Mouse (Mus musculus): ENCODE measurements at regions not wholly inside any gene's neighbourhood (a gene's known extent, or its start where the extent isn't known, plus 50 kb on each side); places are given as distances from the start of the nearest gene placed in this dataset.

- DNase-seq = no peak
- TF ChIP-seq EP300 (IDR thresholded peaks at IDR 0.05; ENCODE audit: low read depth) (no peak), CTCF (IDR thresholded peaks at IDR 0.05; ENCODE audit: low read depth) (no peak)
- no peak overlapping the region for H3K4me3 ChIP-seq (ENCODE audit: low read depth, low read length)
- no peak overlapping the region for H3K27ac ChIP-seq (ENCODE audit: low read depth)
- no peak for ATAC-seq
- no peak overlapping the region for H3K4me2 ChIP-seq (ENCODE audit: low read depth, low read length)
- H3K9me3 ChIP-seq (ENCODE audit: low read length) = no peaks in the 10 kb centered on the region
- no peaks in the 10 kb centered on the region for H3K4me1 ChIP-seq (ENCODE audit: insufficient read depth)
- H3K36me3 ChIP-seq (replicated peaks; ENCODE audit: insufficient read depth, low read length) = no peaks in the 10 kb centered on the region
- 74% methylated on average over 4 of the region's 6 CpGs for WGBS (ENCODE audit: insufficient replicate concordance)
- no peaks in the 10 kb centered on the region for H3K27me3 ChIP-seq (ENCODE audit: insufficient read depth, low read length)
- H3K9ac ChIP-seq (replicated peaks) = no peak overlapping the region
Measured at GRCm38 (mm10) chr11:8082811-8083210, 581.5 kb downstream of the Tns3 start.

DNA sequence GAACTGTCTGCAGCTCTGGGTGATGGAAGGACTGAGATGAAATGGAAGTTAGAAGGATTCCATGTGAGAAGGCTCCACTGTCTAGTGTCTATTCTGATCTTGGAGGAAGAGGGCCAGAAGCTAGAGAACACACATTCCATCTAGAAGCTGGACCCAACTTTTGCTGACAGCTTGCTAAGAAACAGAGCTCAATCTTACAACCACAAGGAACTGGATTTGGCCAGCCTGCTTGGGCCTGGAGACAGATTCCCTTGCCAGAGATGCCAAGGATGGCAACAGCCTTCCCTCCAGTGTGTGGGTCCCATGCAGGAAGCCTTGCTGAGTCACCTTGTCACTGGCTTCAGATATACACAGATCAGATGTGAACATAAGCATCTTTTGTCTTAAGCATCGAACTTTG lies 591.0 kb downstream of the Tns3 start:
- Histone ChIP-seq H3K4me3 (ENCODE audit: low read depth, low read length) (no peak overlapping the region), H3K27me3 (ENCODE audit: insufficient read depth, low read length) (no peaks in the 10 kb centered on the region), H3K4me2 (ENCODE audit: low read depth, low read length) (no peak overlapping the region), H3K27ac (ENCODE audit: low read depth) (no peak overlapping the region), H3K9ac (replicated peaks) (no peak overlapping the region), H3K4me1 (ENCODE audit: insufficient read depth) (no peaks in the 10 kb centered on the region), H3K9me3 (ENCODE audit: low read length) (no peaks in the 10 kb centered on the region), H3K36me3 (replicated peaks; ENCODE audit: insufficient read depth, low read length) (no peaks in the 10 kb centered on the region)
- no peak for DNase-seq
- TF ChIP-seq CTCF (IDR thresholded peaks at IDR 0.05; ENCODE audit: low read depth) (no peak), EP300 (IDR thresholded peaks at IDR 0.05; ENCODE audit: low read depth) (no peak)
- 58% methylated on average over 1 of the region's 1 CpGs for WGBS (ENCODE audit: insufficient replicate concordance)
- no peak for ATAC-seq

DNA sequence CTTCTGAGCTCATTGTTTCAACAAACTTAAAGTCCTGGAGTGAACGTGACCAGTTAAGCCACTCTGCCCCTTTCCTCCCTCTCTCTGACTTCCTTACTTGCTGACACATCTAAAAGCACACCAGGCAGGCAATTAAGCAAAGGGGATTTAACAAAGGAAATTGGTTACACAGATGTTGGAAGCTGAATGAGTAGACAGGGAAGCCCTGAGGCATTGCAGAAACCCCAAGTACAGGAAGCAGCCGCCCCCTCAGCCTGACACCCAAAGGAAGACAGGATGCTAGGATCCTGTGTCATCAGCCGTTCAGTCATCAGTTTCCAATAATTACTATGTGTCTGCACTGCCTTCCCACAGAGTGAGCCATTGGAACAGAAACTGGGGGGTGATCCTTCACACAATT lies 595.5 kb downstream of the Tns3 start:
- TF ChIP-seq CTCF (IDR thresholded peaks at IDR 0.05; ENCODE audit: low read depth) (no peak), EP300 (IDR thresholded peaks at IDR 0.05; ENCODE audit: low read depth) (no peak)
- H3K4me3 ChIP-seq (ENCODE audit: low read depth, low read length) = no peak overlapping the region
- DNase-seq (no peak), ATAC-seq (no peak)
- H3K27ac ChIP-seq (ENCODE audit: low read depth) = no peak overlapping the region
- no peaks in the 10 kb centered on the region for H3K36me3 ChIP-seq (replicated peaks; ENCODE audit: insufficient read depth, low read length)
- H3K9ac ChIP-seq (replicated peaks) = no peak overlapping the region
- WGBS (ENCODE audit: insufficient replicate concordance) = 20% methylated on average over 3 of the region's 3 CpGs
- no peaks in the 10 kb centered on the region for H3K4me1 ChIP-seq (ENCODE audit: insufficient read depth)
- H3K9me3 ChIP-seq (ENCODE audit: low read length) = no peaks in the 10 kb centered on the region
- H3K4me2 ChIP-seq (ENCODE audit: low read depth, low read length) = no peak overlapping the region
- H3K27me3 ChIP-seq (ENCODE audit: insufficient read depth, low read length) = no peaks in the 10 kb centered on the region

DNA sequence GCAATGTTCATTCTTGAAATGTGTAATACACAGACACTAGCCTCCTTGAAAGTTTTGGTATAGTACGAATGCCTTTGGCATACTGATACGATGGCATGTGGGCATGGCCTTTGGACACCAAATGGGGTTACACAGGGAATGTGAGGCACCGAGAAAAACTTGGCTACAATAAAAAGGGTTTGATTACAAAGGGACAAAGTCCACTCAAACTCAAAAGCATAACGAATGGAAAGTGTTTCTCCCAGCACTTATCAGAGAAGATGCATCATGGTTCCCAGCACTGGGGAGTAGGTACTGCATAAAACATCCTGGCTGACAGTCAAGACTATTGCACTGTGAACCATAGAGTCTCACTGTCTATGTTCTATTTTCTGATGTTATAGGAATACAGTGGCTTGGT lies 597.0 kb downstream of the Tns3 start:
- DNase-seq = no peak

GRCm38 (mm10) chr11:8065811-8066210 lies 598.5 kb downstream of the Tns3 start:
- Histone ChIP-seq H3K27me3 (ENCODE audit: insufficient read depth, low read length) (no peaks in the 10 kb centered on the region), H3K36me3 (replicated peaks; ENCODE audit: insufficient read depth, low read length) (no peaks in the 10 kb centered on the region), H3K9ac (replicated peaks) (no peak overlapping the region), H3K4me1 (ENCODE audit: insufficient read depth) (no peaks in the 10 kb centered on the region), H3K4me2 (ENCODE audit: low read depth, low read length) (no peak overlapping the region), H3K27ac (ENCODE audit: low read depth) (no peak overlapping the region), H3K9me3 (ENCODE audit: low read length) (no peaks in the 10 kb centered on the region), H3K4me3 (ENCODE audit: low read depth, low read length) (no peak overlapping the region)
- DNase-seq = no peak
- no peak for ATAC-seq
- 75% methylated on average over 5 of the region's 5 CpGs for WGBS (ENCODE audit: insufficient replicate concordance)
- TF ChIP-seq EP300 (IDR thresholded peaks at IDR 0.05; ENCODE audit: low read depth) (no peak), CTCF (IDR thresholded peaks at IDR 0.05; ENCODE audit: low read depth) (no peak)

More for the DNA sequence above, 597.0 kb downstream of the Tns3 start:
- H3K4me1 ChIP-seq (ENCODE audit: insufficient read depth) = no peaks in the 10 kb centered on the region
- ATAC-seq = no peak
- no peaks in the 10 kb centered on the region for H3K9me3 ChIP-seq (ENCODE audit: low read length)
- no peak overlapping the region for H3K4me3 ChIP-seq (ENCODE audit: low read depth, low read length)
- no peaks in the 10 kb centered on the region for H3K36me3 ChIP-seq (replicated peaks; ENCODE audit: insufficient read depth, low read length)
- no peak overlapping the region for H3K27ac ChIP-seq (ENCODE audit: low read depth)
- WGBS (ENCODE audit: insufficient replicate concordance) = 74% methylated on average over 4 of the region's 4 CpGs
- no peak overlapping the region for H3K9ac ChIP-seq (replicated peaks)
- no peak for TF ChIP-seq CTCF (IDR thresholded peaks at IDR 0.05; ENCODE audit: low read depth)
- no peak for TF ChIP-seq EP300 (IDR thresholded peaks at IDR 0.05; ENCODE audit: low read depth)
- no peak overlapping the region for H3K4me2 ChIP-seq (ENCODE audit: low read depth, low read length)
- no peaks in the 10 kb centered on the region for H3K27me3 ChIP-seq (ENCODE audit: insufficient read depth, low read length)

DNA sequence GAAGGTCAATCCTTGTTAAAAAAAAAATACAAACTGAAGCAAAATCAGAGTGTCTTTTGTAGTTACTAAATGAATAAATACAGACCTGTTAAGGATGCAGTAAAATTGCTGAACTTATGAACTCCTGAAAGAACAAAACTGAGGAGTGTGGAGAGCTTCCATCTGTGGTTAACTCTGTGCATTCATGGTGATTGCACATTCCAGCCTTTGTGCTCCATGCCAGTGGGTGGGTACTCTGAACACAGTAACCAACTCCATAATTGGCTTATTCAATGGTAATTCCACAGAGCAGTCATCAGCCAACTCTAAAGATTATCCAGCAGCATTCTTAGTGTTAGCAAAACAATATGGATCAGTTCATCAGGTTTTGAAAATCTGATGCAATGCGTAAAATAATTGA lies 599.2 kb downstream of the Tns3 start:
- no peaks in the 10 kb centered on the region for H3K9me3 ChIP-seq (ENCODE audit: low read length)
- TF ChIP-seq CTCF (IDR thresholded peaks at IDR 0.05; ENCODE audit: low read depth) = no peak
- no peak for TF ChIP-seq EP300 (IDR thresholded peaks at IDR 0.05; ENCODE audit: low read depth)
- H3K27me3 ChIP-seq (ENCODE audit: insufficient read depth, low read length) = no peaks in the 10 kb centered on the region
- H3K4me1 ChIP-seq (ENCODE audit: insufficient read depth) = no peaks in the 10 kb centered on the region
- H3K27ac ChIP-seq (ENCODE audit: low read depth) = no peak overlapping the region
- no peak for DNase-seq
- WGBS (ENCODE audit: insufficient replicate concordance) = 85% methylated on average over 1 of the region's 1 CpGs
- ATAC-seq = no peak
- no peak overlapping the region for H3K4me2 ChIP-seq (ENCODE audit: low read depth, low read length)
- no peak overlapping the region for H3K4me3 ChIP-seq (ENCODE audit: low read depth, low read length)
- H3K36me3 ChIP-seq (replicated peaks; ENCODE audit: insufficient read depth, low read length) = no peaks in the 10 kb centered on the region
- no peak overlapping the region for H3K9ac ChIP-seq (replicated peaks)

DNA sequence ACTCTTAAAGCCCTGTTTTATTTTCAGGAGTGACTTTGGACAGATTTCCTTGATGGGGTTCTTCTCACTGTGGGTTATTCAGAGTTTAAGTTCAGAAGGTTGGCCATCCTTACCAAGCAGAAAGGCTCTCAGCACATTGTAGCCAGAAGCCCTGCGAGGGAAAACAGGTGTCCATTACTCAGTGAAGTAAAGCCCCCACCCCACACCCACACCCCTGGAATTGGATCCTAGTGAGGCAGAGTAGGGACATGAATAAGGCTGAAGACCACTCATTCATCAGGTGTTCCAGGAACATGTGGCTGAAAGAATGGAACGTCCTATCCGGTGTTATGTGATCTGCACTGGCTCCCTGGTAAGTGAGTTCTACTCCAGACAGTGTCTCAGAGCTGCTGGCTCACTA lies 602.3 kb downstream of the Tns3 start:
- DNase-seq (no peak), ATAC-seq (no peak)
- no peaks in the 10 kb centered on the region for H3K36me3 ChIP-seq (replicated peaks; ENCODE audit: insufficient read depth, low read length)
- no peak overlapping the region for H3K4me3 ChIP-seq (ENCODE audit: low read depth, low read length)
- 82% methylated on average over 3 of the region's 3 CpGs for WGBS (ENCODE audit: insufficient replicate concordance)
- H3K9ac ChIP-seq (replicated peaks) = no peak overlapping the region
- H3K27ac ChIP-seq (ENCODE audit: low read depth) = no peak overlapping the region
- no peak overlapping the region for H3K4me2 ChIP-seq (ENCODE audit: low read depth, low read length)
- H3K4me1 ChIP-seq (ENCODE audit: insufficient read depth) = no peaks in the 10 kb centered on the region
- TF ChIP-seq EP300 (IDR thresholded peaks at IDR 0.05; ENCODE audit: low read depth) (no peak), CTCF (IDR thresholded peaks at IDR 0.05; ENCODE audit: low read depth) (no peak)
- H3K27me3 ChIP-seq (ENCODE audit: insufficient read depth, low read length) = no peaks in the 10 kb centered on the region
- H3K9me3 ChIP-seq (ENCODE audit: low read length) = no peaks in the 10 kb centered on the region
